Mouse (Mus musculus): Measurements from ENCODE around the gene Dgkb. TPM values are rescaled to one million over a fixed set of nuclear protein-coding genes. Genes with fewer than 3 reads are reported as not detected.
A peak's percentile ranks its signal among the peaks of the same experiment; 100 is the strongest.

Dgkb gene
- polyA plus RNA-seq, 1 experiment from 2014 or later: 0.36 TPM

DNA sequence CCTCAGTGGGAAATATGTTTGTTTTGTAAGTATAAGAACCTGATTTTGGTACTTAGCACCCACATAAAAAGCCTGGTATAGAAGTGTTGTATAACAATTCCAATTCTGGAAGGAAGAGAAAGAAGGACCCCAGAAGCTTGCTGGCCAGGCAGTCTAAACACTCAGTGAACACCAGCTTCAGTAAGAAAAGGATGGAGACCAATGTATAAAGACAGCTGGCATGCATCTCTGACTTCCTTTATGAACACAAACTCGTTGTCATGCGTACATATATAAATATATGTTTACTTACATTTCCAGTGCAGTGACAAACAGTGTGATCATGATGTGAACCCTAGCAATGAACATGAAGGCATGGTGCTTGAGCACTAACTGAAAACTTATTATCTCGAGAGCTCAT, 270.7 kb downstream of the Dgkb start:
- no peak for DNase-seq (ENCODE audit: low spot score)
- H3K27ac ChIP-seq (replicated peaks): no peak overlapping the region
- H3K36me3 ChIP-seq (replicated peaks): no peaks in the 10 kb centered on the region
- H3K4me3 ChIP-seq: no peak overlapping the region
- H3K9me3 ChIP-seq: no peaks in the 10 kb centered on the region
- 87% methylated on average over 3 of the region's 3 CpGs for WGBS
- H3K27me3 ChIP-seq (replicated peaks; ENCODE audit: low read depth, poor library complexity, severe bottlenecking): no peaks in the 10 kb centered on the region
- H3K4me1 ChIP-seq: no peaks in the 10 kb centered on the region

DNA sequence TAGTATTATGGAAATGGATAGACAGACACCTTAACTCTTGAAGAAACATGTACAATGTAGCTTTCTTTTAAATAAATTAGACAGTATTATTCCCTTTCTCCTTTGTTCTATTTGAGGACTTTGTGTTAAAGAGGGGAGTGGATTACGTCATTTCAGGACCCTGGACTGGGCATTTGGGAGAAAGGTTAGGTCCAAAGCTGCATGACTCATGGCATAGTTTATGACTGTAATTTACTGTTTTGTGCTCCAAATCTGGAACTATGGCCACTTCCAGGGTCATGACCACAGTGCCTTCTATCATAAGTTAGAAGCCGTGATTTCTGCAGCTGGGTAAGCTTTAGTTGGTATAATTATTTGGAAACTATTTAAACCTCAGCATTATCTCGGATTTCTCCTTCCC, 294.4 kb downstream of the Dgkb start:
- Histone ChIP-seq H3K36me3 (replicated peaks) (no peaks in the 10 kb centered on the region), H3K4me3 (no peak overlapping the region), H3K4me1 (no peaks in the 10 kb centered on the region), H3K9me3 (no peaks in the 10 kb centered on the region), H3K27me3 (replicated peaks; ENCODE audit: low read depth, poor library complexity, severe bottlenecking) (no peaks in the 10 kb centered on the region), H3K27ac (replicated peaks) (no peak overlapping the region)
- 87% methylated on average over 3 of the region's 3 CpGs for WGBS
- DNase-seq (ENCODE audit: low spot score): no peak

GRCm38 (mm10) chr12:38114990-38115615, 297.6 kb downstream of the Dgkb start:
- 53% methylated on average over 1 of the region's 1 CpGs for WGBS
- no peaks in the 10 kb centered on the region for H3K9me3 ChIP-seq

GRCm38 (mm10) chr12:38123524-38123923, 306.0 kb downstream of the Dgkb start:
- H3K27me3 ChIP-seq (replicated peaks; ENCODE audit: low read depth, poor library complexity, severe bottlenecking): no peaks in the 10 kb centered on the region
- no peaks in the 10 kb centered on the region for H3K36me3 ChIP-seq (replicated peaks)
- no peak overlapping the region for H3K27ac ChIP-seq (replicated peaks)
- no peaks in the 10 kb centered on the region for H3K4me1 ChIP-seq
- no peak overlapping the region for H3K4me3 ChIP-seq
- DNase-seq (ENCODE audit: low spot score): peak; percentile 36
- no peaks in the 10 kb centered on the region for H3K9me3 ChIP-seq

More at GRCm38 (mm10) chr12:38114990-38115615, 297.6 kb downstream of the Dgkb start:
- Histone ChIP-seq H3K4me3 (no peak overlapping the region), H3K27ac (replicated peaks) (no peak overlapping the region), H3K27me3 (replicated peaks; ENCODE audit: low read depth, poor library complexity, severe bottlenecking) (no peaks in the 10 kb centered on the region), H3K4me1 (no peaks in the 10 kb centered on the region), H3K36me3 (replicated peaks) (no peaks in the 10 kb centered on the region)
- DNase-seq (ENCODE audit: low spot score): no peak

- Histone ChIP-seq H3K27me3 (replicated peaks; ENCODE audit: low read depth, poor library complexity, severe bottlenecking) (no peaks in the 10 kb centered on the region), H3K27ac (replicated peaks) (no peak overlapping the region), H3K4me1 (no peaks in the 10 kb centered on the region), H3K36me3 (replicated peaks) (no peaks in the 10 kb centered on the region), H3K4me3 (no peak overlapping the region), H3K9me3 (no peaks in the 10 kb centered on the region)
- 81% methylated on average over 4 of the region's 4 CpGs for WGBS
- no peak for DNase-seq (ENCODE audit: low spot score)
Observed at GRCm38 (mm10) chr12:38125297-38125696, 307.8 kb downstream of the Dgkb start.

GRCm38 (mm10) chr12:38130209-38130915, 312.8 kb downstream of the Dgkb start:
- WGBS: 67% methylated on average over 9 of the region's 9 CpGs
- no peaks in the 10 kb centered on the region for H3K4me1 ChIP-seq
- H3K27me3 ChIP-seq (replicated peaks; ENCODE audit: low read depth, poor library complexity, severe bottlenecking): no peaks in the 10 kb centered on the region
- DNase-seq (ENCODE audit: low spot score): no peak
- H3K36me3 ChIP-seq (replicated peaks): no peaks in the 10 kb centered on the region
- H3K9me3 ChIP-seq: no peaks in the 10 kb centered on the region
- H3K27ac ChIP-seq (replicated peaks): no peak overlapping the region
- no peak overlapping the region for H3K4me3 ChIP-seq

DNA sequence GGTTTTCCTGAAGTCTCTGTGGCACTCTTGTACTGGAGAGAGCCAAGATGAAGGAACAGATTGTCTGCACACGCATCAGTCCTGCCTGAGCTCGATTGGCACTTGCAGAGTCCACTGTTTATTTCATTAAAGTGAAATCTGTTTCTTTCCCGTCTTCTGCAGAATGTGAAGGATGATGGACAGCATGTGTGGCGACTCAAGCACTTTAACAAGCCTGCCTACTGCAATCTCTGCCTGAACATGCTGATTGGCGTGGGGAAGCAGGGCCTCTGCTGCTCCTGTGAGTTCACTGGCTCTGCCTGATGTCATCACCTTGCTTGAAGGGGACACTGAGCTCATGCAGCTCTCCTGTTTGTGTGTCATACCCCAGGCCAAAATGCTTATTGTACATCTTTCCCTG, 318.9 kb downstream of the Dgkb start:
- Histone ChIP-seq H3K27ac (replicated peaks) (no peak overlapping the region), H3K4me1 (no peaks in the 10 kb centered on the region), H3K36me3 (replicated peaks) (no peaks in the 10 kb centered on the region), H3K27me3 (replicated peaks; ENCODE audit: low read depth, poor library complexity, severe bottlenecking) (no peaks in the 10 kb centered on the region), H3K4me3 (no peak overlapping the region), H3K9me3 (no peaks in the 10 kb centered on the region)
- peak; percentile 17 for DNase-seq (ENCODE audit: low spot score)
- 69% methylated on average over 5 of the region's 5 CpGs for WGBS

GRCm38 (mm10) chr12:38140039-38140438, 322.5 kb downstream of the Dgkb start:
- Histone ChIP-seq H3K27me3 (replicated peaks; ENCODE audit: low read depth, poor library complexity, severe bottlenecking) (no peaks in the 10 kb centered on the region), H3K9me3 (no peaks in the 10 kb centered on the region), H3K36me3 (replicated peaks) (no peaks in the 10 kb centered on the region), H3K4me3 (no peak overlapping the region), H3K4me1 (no peaks in the 10 kb centered on the region), H3K27ac (replicated peaks) (no peak overlapping the region)
- DNase-seq (ENCODE audit: low spot score): no peak

- Histone ChIP-seq H3K36me3 (replicated peaks) (no peaks in the 10 kb centered on the region), H3K27ac (replicated peaks) (no peak overlapping the region), H3K9me3 (no peaks in the 10 kb centered on the region), H3K27me3 (replicated peaks; ENCODE audit: low read depth, poor library complexity, severe bottlenecking) (no peaks in the 10 kb centered on the region), H3K4me1 (no peaks in the 10 kb centered on the region), H3K4me3 (no peak overlapping the region)
- WGBS: 80% methylated on average over 1 of the region's 1 CpGs
- no peak for DNase-seq (ENCODE audit: low spot score)
Observed at GRCm38 (mm10) chr12:38232665-38233064, 415.1 kb downstream of the Dgkb start.

GRCm38 (mm10) chr12:38268856-38269255, 451.3 kb downstream of the Dgkb start:
- H3K4me1 ChIP-seq: no peaks in the 10 kb centered on the region

GRCm38 (mm10) chr12:38301497-38301896, 484.0 kb downstream of the Dgkb start:
- no peak for DNase-seq (ENCODE audit: low spot score)
- WGBS: 95% methylated on average over 1 of the region's 1 CpGs
- no peak overlapping the region for H3K4me3 ChIP-seq
- H3K27me3 ChIP-seq (replicated peaks; ENCODE audit: low read depth, poor library complexity, severe bottlenecking): no peaks in the 10 kb centered on the region
- no peaks in the 10 kb centered on the region for H3K36me3 ChIP-seq (replicated peaks)
- no peaks in the 10 kb centered on the region for H3K9me3 ChIP-seq
- no peak overlapping the region for H3K27ac ChIP-seq (replicated peaks)
- H3K4me1 ChIP-seq: no peaks in the 10 kb centered on the region

More at GRCm38 (mm10) chr12:38268856-38269255, 451.3 kb downstream of the Dgkb start:
- Histone ChIP-seq H3K27ac (replicated peaks) (no peak overlapping the region), H3K9me3 (no peaks in the 10 kb centered on the region), H3K4me3 (no peak overlapping the region), H3K27me3 (replicated peaks; ENCODE audit: low read depth, poor library complexity, severe bottlenecking) (no peaks in the 10 kb centered on the region), H3K36me3 (replicated peaks) (no peaks in the 10 kb centered on the region)
- no peak for DNase-seq (ENCODE audit: low spot score)

DNA sequence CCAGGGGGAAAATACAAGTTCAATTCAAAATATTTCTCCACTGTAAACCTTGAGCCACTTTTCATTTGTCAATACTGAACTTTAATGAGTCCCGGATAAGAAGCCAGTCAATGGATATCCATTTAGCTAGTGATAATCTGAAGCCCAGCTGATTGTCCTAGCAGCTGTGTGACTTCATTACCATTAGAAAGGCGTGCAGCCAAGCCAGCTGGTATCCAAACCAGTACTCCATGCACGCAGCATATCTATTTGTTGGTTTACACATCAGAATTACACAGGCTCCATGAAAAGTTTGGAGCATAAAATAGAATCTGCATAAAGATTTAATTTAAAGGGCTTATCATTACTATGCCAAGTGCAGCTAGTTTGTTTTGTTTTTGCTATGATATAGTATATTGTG, 486.3 kb downstream of the Dgkb start:
- 68% methylated on average over 3 of the region's 3 CpGs for WGBS
- H3K36me3 ChIP-seq (replicated peaks): no peaks in the 10 kb centered on the region
- H3K27me3 ChIP-seq (replicated peaks; ENCODE audit: low read depth, poor library complexity, severe bottlenecking): no peaks in the 10 kb centered on the region
- H3K27ac ChIP-seq (replicated peaks): no peak overlapping the region
- no peaks in the 10 kb centered on the region for H3K9me3 ChIP-seq
- DNase-seq (ENCODE audit: low spot score): no peak
- H3K4me1 ChIP-seq: no peaks in the 10 kb centered on the region
- H3K4me3 ChIP-seq: no peak overlapping the region

DNA sequence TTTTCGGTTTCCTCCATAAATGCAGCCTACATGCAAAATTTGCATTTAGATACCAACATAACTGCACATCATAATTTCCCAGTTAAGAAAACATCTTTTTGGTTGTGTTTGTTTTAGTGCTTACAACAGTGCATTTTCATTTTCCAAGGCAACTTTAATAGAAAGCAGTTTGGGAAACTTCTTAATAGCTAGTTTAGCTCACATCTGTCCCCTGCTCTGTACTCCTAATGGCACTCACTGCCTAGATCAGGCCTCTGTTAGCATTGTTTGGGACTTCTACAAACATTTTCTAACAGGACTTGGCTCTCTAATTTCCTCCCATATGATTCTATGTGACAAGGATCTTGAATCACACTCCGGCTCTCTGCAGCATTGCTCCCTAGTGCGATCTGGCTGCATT, 486.7 kb downstream of the Dgkb start:
- H3K4me3 ChIP-seq: no peak overlapping the region
- H3K36me3 ChIP-seq (replicated peaks): no peaks in the 10 kb centered on the region
- no peak overlapping the region for H3K27ac ChIP-seq (replicated peaks)
- no peaks in the 10 kb centered on the region for H3K27me3 ChIP-seq (replicated peaks; ENCODE audit: low read depth, poor library complexity, severe bottlenecking)
- WGBS: 89% methylated on average over 3 of the region's 3 CpGs
- H3K4me1 ChIP-seq: no peaks in the 10 kb centered on the region
- no peaks in the 10 kb centered on the region for H3K9me3 ChIP-seq
- no peak for DNase-seq (ENCODE audit: low spot score)
